ENCODE assay signal across 8 mouse cellular contexts in genomic region chr2:103667962-103668815, GRCm38 (mm10).
A peak's percentile ranks its signal among the peaks of the same experiment; 100 is the strongest.
DNase-seq lines count a peak whose midpoint lies in the region; ATAC-seq and TF ChIP-seq lines count a peak whose summit lies in the region.

No protein-coding gene starts in this region.

- peak; percentile 71; the same call in 1 of the 2 replicates for ATAC-seq in lung, embryonic 14.5 days (ENCODE audit: insufficient read depth)
- peak; percentile 34; the same call in 1 of the 2 replicates for ATAC-seq in kidney, embryonic 14.5 days (ENCODE audit: low FRiP score, low TSS enrichment)

- H3K4me1 ChIP-seq in lung, embryonic 14.5 days (ENCODE audit: insufficient read depth): no peaks in the 10 kb centered on the region
- H3K4me1 ChIP-seq in lung, adult 2 months (ENCODE audit: control insufficient read depth, insufficient read depth, low read length): no peaks in the 10 kb centered on the region
- peaks cover 9% of the 10 kb centered on the region; the same call in 1 of the 2 replicates for H3K4me1 ChIP-seq in kidney, embryonic 14.5 days (ENCODE audit: control insufficient read depth, insufficient read depth, low read length)
- H3K4me1 ChIP-seq in liver, adult 2 months (ENCODE audit: control insufficient read depth, insufficient read depth, low read length): peaks cover 2% of the 10 kb centered on the region

- 63% methylated on average over 8 of the region's 8 CpGs for WGBS in lung, embryonic 14.5 days
- 69% methylated on average over 8 of the region's 8 CpGs for WGBS in lung, adult 2 months
- WGBS in kidney, embryonic 14.5 days: 52% methylated on average over 8 of the region's 8 CpGs
- 78% methylated on average over 8 of the region's 8 CpGs for WGBS in liver, adult 2 months

- H3K36me3 ChIP-seq in lung, embryonic 14.5 days (ENCODE audit: insufficient read depth): no peaks in the 10 kb centered on the region
- no peaks in the 10 kb centered on the region for H3K36me3 ChIP-seq in kidney, embryonic 14.5 days (ENCODE audit: control insufficient read depth, insufficient read depth, low read length)
- no peaks in the 10 kb centered on the region for H3K36me3 ChIP-seq in liver, adult 2 months (ENCODE audit: control insufficient read depth, insufficient read depth, low read length)

- H3K9me3 ChIP-seq in lung, embryonic 14.5 days (ENCODE audit: low read depth, low read length): no peaks in the 10 kb centered on the region
- H3K9me3 ChIP-seq in kidney, embryonic 14.5 days (ENCODE audit: control insufficient read depth, low read length): no peaks in the 10 kb centered on the region

- TF ChIP-seq POLR2A in lung, adult 2 months (IDR thresholded peaks at IDR 0.05; ENCODE audit: borderline replicate concordance, extremely low read depth, low read depth, low read length): no peak
- no peak for TF ChIP-seq POLR2A in liver, adult 2 months (IDR thresholded peaks at IDR 0.05; ENCODE audit: extremely low read depth, insufficient read depth, low read length)

- no peak for TF ChIP-seq CTCF in lung, embryonic 14.5 days (IDR thresholded peaks at IDR 0.05; ENCODE audit: low read depth)
- no peak for TF ChIP-seq CTCF in lung, adult 2 months (IDR thresholded peaks at IDR 0.05; ENCODE audit: insufficient read depth, low read length)
- no peak for TF ChIP-seq CTCF in liver, adult 2 months (IDR thresholded peaks at IDR 0.05; ENCODE audit: low read depth, low read length)

- no peak overlapping the region for H3K9ac ChIP-seq in lung, embryonic 14.5 days
- no peak overlapping the region for H3K9ac ChIP-seq in kidney, embryonic 14.5 days (ENCODE audit: low read depth, low read length)
- H3K9ac ChIP-seq in liver, adult 2 months (ENCODE audit: low read depth, low read length): no peak overlapping the region

- no peak overlapping the region for H3K4me2 ChIP-seq in lung, embryonic 14.5 days
- no peak overlapping the region for H3K4me2 ChIP-seq in kidney, embryonic 14.5 days (replicated peaks; ENCODE audit: low read depth, low read length)

- DNase-seq in lung, embryonic 14.5 days: peak; percentile 77
- DNase-seq in lung, adult 2 months: no peak
- peak; percentile 36 for DNase-seq in adrenal gland, adult 8-10 months
- peak; percentile 36 for DNase-seq in heart, adult 8-10 months (ENCODE audit: low spot score)
- DNase-seq in liver, adult 2 months (ENCODE audit: extremely low read depth, low read depth, low spot score): peak; percentile 42
- DNase-seq in right cerebral cortex, postnatal 25 days: peak; percentile 51
- no peak for DNase-seq in spleen, postnatal 36 days (ENCODE audit: low spot score in 2 of 2)

- no peak overlapping the region for H3K4me3 ChIP-seq in lung, embryonic 14.5 days (ENCODE audit: low read depth, low read length)
- H3K4me3 ChIP-seq in lung, adult 2 months (replicated peaks; ENCODE audit: extremely low read depth, low read depth, low read length): no peak overlapping the region
- H3K4me3 ChIP-seq in kidney, embryonic 14.5 days (ENCODE audit: low read length): no peak overlapping the region
- no peak overlapping the region for H3K4me3 ChIP-seq in liver, adult 2 months (ENCODE audit: insufficient read depth, low read depth, low read length)

- no peaks in the 10 kb centered on the region for H3K27me3 ChIP-seq in lung, embryonic 14.5 days (ENCODE audit: insufficient read depth, low read length)
- H3K27me3 ChIP-seq in kidney, embryonic 14.5 days (ENCODE audit: control insufficient read depth, insufficient read depth, low read length): no peaks in the 10 kb centered on the region
- no peaks in the 10 kb centered on the region for H3K27me3 ChIP-seq in liver, adult 2 months (ENCODE audit: control insufficient read depth, insufficient read depth, low read length)

- no peak overlapping the region; the same call in 1 of the 2 replicates for H3K27ac ChIP-seq in lung, embryonic 14.5 days (ENCODE audit: low read depth)
- no peak overlapping the region for H3K27ac ChIP-seq in kidney, embryonic 14.5 days (ENCODE audit: low read depth, low read length)
- H3K27ac ChIP-seq in liver, adult 2 months (replicated peaks; ENCODE audit: insufficient read depth, low read depth, low read length): no peak overlapping the region

- H3K79me2 ChIP-seq in liver, adult 2 months (ENCODE audit: control insufficient read depth, insufficient read depth, low read length): peaks cover 21% of the 10 kb centered on the region; the same call in 1 of the 2 replicates

Comparison
In these comparisons a context has a peak if more than half of its experiments do, and no peak if none do; other contexts are left out.
1. DNase-seq: peak in lung, embryonic 14.5 days (single experiment), adrenal gland, adult 8-10 months (single experiment), heart, adult 8-10 months (single experiment), liver, adult 2 months (single experiment) and right cerebral cortex, postnatal 25 days (single experiment); none in lung, adult 2 months (single experiment) and spleen, postnatal 36 days (0 of 2).